Mouse (Mus musculus): ENCODE results near the gene Lbh.

The Lbh gene

DNA sequence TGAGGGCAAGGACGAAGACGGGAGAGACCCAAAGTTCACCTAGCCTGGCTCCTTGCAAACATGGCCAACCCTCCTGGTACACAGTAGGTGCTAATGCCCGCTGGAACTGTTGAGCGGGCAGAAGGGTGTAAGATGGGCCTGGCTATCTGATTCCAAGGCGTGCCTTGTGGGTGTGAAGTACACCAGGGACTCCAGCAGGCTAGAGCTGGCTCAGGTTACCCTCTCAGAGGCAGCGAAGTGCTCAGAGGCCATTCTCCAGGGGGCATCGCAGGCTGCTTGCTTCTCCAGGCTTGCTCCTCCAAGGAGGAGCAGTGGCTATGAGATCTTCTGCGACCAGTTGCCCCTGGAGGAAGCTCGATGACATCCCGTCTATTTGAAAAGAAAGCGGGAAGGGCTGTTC lies 6.8 kb upstream of the Lbh start:
- DNase-seq (ENCODE audit: low spot score): no peak

GRCm38 (mm10) chr17:72911751-72912150 lies 6.4 kb upstream of the Lbh start:
- DNase-seq (ENCODE audit: low spot score): no peak

- DNase-seq (ENCODE audit: low spot score): no peak
Measured at GRCm38 (mm10) chr17:72914082-72914481, 4.0 kb upstream of the Lbh start.

- no peak for DNase-seq (ENCODE audit: low spot score)
Measured at GRCm38 (mm10) chr17:72917241-72918030, 669 bp upstream of the Lbh start.

- no peak for DNase-seq (ENCODE audit: low spot score)
Measured at GRCm38 (mm10) chr17:72918571-72919541, 751 bp downstream of the Lbh start.

DNA sequence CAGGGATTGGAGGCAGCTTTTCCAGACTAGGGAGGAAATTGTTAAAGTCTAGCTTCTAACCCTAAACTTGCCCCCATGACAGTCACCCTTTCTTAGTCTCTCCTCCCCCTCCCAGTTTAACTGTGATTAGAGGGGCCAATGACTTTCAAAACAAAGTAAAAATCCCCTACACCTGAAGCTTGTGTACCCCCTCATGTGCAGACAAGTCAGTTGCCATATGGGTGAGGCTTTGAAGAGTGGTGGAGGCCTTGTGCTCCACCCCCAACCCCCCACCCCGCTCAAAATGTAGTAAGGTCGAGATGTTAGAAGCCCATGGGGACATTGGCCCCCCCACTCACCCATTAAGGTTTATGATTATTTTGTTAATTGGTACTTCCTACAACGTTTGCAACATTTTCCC lies 1.5 kb downstream of the Lbh start:
- DNase-seq (ENCODE audit: low spot score): no peak

GRCm38 (mm10) chr17:72920430-72920829 lies 2.3 kb downstream of the Lbh start:
- no peak for DNase-seq (ENCODE audit: low spot score)

- no peak for DNase-seq (ENCODE audit: low spot score)
Measured at GRCm38 (mm10) chr17:72920971-72921370, 2.9 kb downstream of the Lbh start.

GRCm38 (mm10) chr17:72922206-72922605 lies 4.1 kb downstream of the Lbh start:
- no peak for DNase-seq (ENCODE audit: low spot score)

DNA sequence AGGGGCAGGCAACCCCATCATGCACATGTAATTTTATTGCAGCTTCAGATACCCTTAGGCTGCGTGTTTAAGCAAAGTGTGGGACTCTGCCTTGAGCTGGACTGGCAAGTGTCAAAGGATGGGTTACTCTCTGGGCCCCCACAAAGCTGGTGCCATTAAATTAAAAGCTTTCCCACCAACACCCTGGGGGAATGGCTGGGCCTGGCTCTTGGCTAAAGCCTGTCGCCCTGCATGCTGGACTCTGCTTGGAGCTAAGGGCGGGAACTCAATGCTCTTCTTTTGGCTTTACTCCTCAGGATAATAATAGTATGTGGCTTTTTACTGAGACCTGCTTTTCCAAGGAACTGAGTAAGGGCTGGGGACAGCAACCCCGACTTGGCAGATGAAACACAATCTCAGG lies 5.2 kb downstream of the Lbh start:
- no peak for DNase-seq (ENCODE audit: low spot score)

DNA sequence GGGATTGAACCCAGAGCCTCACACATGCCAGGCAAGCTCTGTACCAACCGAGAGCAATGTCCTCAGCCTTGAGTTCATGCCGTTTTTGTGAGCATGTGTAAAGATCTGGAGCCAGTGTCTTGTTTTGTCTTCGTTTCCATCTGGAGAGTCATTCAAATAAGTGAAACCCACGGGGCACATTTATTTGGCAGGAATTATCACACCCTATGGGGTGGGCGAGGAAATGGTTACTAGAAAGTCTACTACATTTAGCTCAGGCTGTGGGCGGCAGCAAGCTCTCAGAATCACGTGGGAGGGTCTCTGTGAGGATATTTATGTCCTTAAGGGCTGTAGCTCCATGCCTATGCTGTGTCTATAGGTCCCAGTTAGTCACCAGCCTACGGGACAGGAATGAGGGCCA lies 6.2 kb downstream of the Lbh start:
- no peak for DNase-seq (ENCODE audit: low spot score)

- no peak for DNase-seq (ENCODE audit: low spot score)
Measured at GRCm38 (mm10) chr17:72925111-72925510, 7.0 kb downstream of the Lbh start.

DNA sequence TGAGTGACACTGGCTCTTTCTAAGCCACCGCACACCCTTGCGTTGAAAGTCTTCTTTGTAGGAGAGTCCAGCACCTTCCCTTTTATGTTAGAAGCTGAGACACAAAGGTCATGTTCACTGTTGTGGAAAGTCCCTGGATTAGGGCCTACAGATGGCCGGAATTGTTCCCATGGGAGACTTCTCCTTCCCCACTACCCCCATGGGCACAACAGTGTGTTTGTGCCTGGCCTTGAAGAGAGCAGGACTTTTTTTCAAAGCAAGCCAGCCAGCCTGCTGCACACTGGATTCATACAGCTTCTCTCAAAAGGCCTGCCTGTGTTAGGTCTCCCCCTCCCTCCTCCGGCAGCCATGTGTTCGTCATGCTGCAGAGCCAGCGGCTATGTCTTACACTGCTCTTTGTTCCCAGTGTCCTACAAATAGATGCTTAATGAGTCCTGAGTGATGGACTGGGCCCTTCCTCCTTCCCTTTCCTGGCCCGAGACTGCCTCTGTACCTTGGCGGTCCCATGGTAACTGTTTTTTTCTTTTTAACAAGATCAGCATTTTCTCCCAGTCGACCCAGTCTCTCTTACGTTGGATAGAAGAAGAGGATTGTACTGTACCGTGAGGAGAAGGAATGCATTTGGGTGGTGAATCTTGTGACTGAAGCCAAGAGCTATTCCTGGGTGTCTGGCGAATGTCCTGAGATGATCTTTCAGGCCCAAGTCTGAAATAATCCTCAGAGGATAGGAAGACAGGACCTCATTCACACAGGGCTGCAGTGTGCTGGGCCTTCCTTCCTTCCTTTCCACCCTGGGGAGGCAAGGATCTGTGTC lies 7.9 kb downstream of the Lbh start:
- no peak for DNase-seq (ENCODE audit: low spot score)

DNA sequence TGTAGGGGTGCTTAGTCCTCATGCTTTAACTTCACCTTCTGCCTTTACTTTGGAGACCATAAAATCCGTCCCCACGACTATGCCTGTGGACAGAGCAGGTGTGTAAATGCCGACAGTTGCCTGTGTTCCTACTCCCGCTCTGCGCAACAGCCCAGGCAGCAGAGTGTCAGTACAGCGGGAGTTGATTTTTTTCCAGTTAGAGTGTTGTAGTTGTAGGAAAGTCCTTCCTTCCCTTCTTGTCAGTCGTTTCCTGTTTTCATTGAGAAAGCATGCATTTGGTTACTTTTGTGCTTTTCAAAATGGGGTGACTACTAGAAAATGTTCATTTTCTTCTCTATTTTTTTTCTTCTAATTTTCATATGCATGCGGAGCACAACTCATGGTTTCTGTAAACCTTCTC lies 8.9 kb downstream of the Lbh start:
- no peak for DNase-seq (ENCODE audit: low spot score)

- DNase-seq (ENCODE audit: low spot score): no peak
Measured at GRCm38 (mm10) chr17:72933116-72933515, 15.0 kb downstream of the Lbh start.

DNA sequence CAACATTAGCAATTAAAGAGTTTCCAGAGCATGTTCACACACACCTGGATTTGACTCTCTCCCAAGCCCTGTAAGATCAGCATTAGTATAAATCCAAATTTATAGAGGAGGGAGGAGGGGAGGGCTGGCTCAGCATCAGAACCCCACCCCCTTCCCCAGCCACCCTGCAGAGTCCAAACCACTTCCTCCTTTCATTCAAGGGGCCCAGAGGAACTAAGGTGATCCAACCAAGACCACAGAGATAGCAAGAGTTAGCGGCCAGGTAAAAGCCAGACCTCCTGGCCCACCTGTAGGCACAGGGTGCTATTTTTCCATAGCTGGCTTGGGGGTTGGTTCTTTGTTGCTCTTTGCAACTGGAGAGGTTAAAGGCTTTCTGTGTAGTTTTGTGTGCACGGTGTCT lies 16.0 kb downstream of the Lbh start:
- no peak for DNase-seq (ENCODE audit: low spot score)

DNA sequence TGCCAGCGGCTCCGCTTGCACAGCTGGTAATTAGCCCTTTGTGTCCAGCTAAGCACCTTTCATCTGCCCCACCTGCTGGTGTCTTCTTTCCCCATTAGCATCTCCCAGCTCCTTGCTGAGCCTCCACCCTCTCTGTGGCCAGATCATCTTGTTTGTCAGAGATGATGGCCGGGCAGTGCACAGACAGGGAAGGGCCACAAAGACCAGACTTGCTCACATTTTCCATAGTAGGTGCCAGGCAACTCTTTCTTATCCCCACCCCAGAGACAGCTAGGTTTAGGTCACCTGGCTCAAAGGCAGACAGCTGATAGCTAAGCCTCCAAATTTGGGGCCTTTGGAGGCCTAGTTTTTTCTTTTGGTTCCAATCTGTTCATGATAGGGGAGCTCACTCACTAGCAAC lies 16.5 kb downstream of the Lbh start:
- DNase-seq (ENCODE audit: low spot score): no peak

DNA sequence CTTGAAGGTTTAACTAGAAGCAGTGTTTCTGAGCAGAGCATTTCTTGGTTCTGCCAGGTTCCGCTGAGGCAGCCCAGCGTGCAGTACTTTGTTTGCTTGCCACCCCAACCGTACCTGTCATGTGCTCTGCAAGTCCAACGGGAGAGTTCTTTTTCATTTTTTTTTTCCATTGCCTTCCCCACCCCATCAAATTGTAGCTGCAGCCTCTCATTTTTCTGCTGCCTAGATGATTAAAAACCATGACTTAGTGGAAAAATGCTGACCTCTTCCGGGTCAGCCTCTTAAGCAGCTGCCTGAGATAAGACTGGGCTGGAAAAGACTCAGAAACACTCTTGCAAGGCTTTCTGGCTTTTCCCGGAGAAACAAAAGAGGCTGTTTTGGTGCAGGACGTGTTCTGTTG lies 17.8 kb downstream of the Lbh start:
- DNase-seq (ENCODE audit: low spot score): no peak

GRCm38 (mm10) chr17:72936336-72936735 lies 18.2 kb downstream of the Lbh start:
- DNase-seq (ENCODE audit: low spot score): no peak

GRCm38 (mm10) chr17:72937204-72937603 lies 19.1 kb downstream of the Lbh start:
- no peak for DNase-seq (ENCODE audit: low spot score)

DNA sequence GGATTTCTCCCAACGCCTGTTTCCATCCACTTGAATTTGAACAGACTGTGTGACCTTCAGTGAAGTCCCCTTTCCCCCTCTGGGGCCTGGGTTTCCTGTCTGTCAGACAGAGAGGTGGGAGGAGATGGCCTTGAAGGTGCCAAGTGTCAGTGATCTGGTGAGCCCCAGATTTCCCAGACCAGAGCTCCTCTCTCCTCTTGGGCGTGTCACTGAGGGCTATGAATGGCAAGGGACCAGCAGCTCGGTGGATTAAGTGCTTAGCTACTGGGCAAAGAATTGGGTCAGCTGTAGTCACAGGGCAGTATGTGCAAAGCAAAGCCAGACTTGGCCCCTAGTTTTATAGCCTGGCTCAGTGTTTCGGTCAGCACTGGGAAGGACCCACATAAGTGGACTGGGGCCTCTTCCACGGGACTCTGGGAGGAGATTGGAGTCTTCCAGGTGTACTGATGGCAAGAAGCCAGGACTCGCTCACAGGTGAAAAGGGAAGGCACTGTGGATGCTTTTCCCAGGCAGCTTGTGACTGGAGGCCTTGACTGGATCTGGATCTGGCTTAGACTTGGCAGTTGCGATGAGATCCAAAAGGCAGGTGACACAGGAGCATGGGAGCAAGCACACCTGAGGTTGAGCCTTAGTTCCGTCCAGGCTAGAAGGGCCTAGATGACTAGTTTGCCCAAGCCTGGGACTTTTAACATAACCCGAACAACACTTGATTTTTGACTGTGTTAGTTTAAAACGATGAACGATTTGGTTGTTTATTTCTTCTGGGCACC lies 20.1 kb downstream of the Lbh start:
- no peak for DNase-seq (ENCODE audit: low spot score)

All from c-Kit-positive CD71-positive TER-119-positive erythroid progenitor cells, embryonic 14.5 days (primary cell).